Mouse (Mus musculus) left cerebral cortex, adult 18-20 months (tissue): ENCODE results near the gene Dync1h1. TPM values are rescaled to one million over a fixed set of nuclear protein-coding genes. Genes with fewer than 3 reads are reported as not detected.

ENCODE experiments used
- DNase-seq, 2 experiments: peaks; one replicate each; pipeline ENCODE4 v3.0.0; 2021 to 2022; ENCODE audit warnings: low spot score in 2 of 2, mixed read lengths in 1 of 2
- long read RNA-seq, 2 experiments: library from polyadenylated mRNA; stranded (forward); transcript quantifications; one replicate each; pipeline ENCODE4 v2.0.0; 2021
- total RNA-seq, 2 experiments: library from RNA; stranded (reverse); gene quantifications; 2 replicates each; pipeline ENCODE4 v1.2.3; 2021

Dync1h1 gene
- 100 to 1,000 TPM; 309 to 310 TPM for total RNA-seq
- long read RNA-seq, experiment 1, full-length matches to known transcripts = 3 of 139 reads
- long read RNA-seq, experiment 1, partial matches to known transcripts = 114 of 139 reads
- long read RNA-seq, experiment 1, other reads (novel, unspliced or antisense) = 22 of 139 reads
- long read RNA-seq, experiment 2, full-length matches to known transcripts = 1 of 58 reads
- long read RNA-seq, experiment 2, partial matches to known transcripts = 52 of 58 reads
- long read RNA-seq, experiment 2, other reads (novel, unspliced or antisense) = 5 of 58 reads

- DNase-seq = peak; percentile 93 to 95
These were observed at the start of gene Dync1h1 for GRCm38 (mm10) chr12:110601241-110602218. Gene Dync1h1, plus strand, starts transcription at chr12:110601452.

- no peak for DNase-seq
These were observed 49.1 kb upstream of the Dync1h1 start for GRCm38 (mm10) chr12:110552113-110552512.

GRCm38 (mm10) chr12:110553362-110553761 is 47.9 kb upstream of the Dync1h1 start:
- DNase-seq = no peak

GRCm38 (mm10) chr12:110555536-110556240 is 45.6 kb upstream of the Dync1h1 start:
- DNase-seq = no peak

GRCm38 (mm10) chr12:110556861-110557628 is 44.2 kb upstream of the Dync1h1 start:
- no peak for DNase-seq

GRCm38 (mm10) chr12:110558175-110558574 is 43.1 kb upstream of the Dync1h1 start:
- DNase-seq = peak in 1 of 2 experiments; percentile 36

GRCm38 (mm10) chr12:110563383-110563782 is 37.9 kb upstream of the Dync1h1 start:
- no peak for DNase-seq

- DNase-seq = no peak
These were observed 36.4 kb upstream of the Dync1h1 start for GRCm38 (mm10) chr12:110564848-110565247.

- peak in 1 of 2 experiments; percentile 31 for DNase-seq
These were observed 34.9 kb upstream of the Dync1h1 start for GRCm38 (mm10) chr12:110566366-110566765.

- peak in 1 of 2 experiments; percentile 29 for DNase-seq
These were observed 30.2 kb upstream of the Dync1h1 start for GRCm38 (mm10) chr12:110571050-110571449.

- no peak for DNase-seq
These were observed 28.9 kb upstream of the Dync1h1 start for GRCm38 (mm10) chr12:110572351-110572750.

GRCm38 (mm10) chr12:110573635-110574034 is 27.6 kb upstream of the Dync1h1 start:
- DNase-seq = no peak

GRCm38 (mm10) chr12:110575926-110576325 is 25.3 kb upstream of the Dync1h1 start:
- DNase-seq = no peak

- no peak for DNase-seq
These were observed 22.9 kb upstream of the Dync1h1 start for GRCm38 (mm10) chr12:110578333-110578732.

- DNase-seq = no peak
These were observed 12.6 kb upstream of the Dync1h1 start for GRCm38 (mm10) chr12:110588622-110589021.

- no peak for DNase-seq
These were observed 10.4 kb upstream of the Dync1h1 start for GRCm38 (mm10) chr12:110590804-110591259.

GRCm38 (mm10) chr12:110591260-110591883 is 9.9 kb upstream of the Dync1h1 start:
- DNase-seq = peak; percentile 98 to 99

GRCm38 (mm10) chr12:110598527-110598926 is 2.7 kb upstream of the Dync1h1 start:
- peak; percentile 72 to 81 for DNase-seq

GRCm38 (mm10) chr12:110599791-110600190 is 1.5 kb upstream of the Dync1h1 start:
- peak in 1 of 2 experiments; percentile 33 for DNase-seq
